Mouse (Mus musculus): ENCODE data around the gene L3mbtl1.

DNA sequence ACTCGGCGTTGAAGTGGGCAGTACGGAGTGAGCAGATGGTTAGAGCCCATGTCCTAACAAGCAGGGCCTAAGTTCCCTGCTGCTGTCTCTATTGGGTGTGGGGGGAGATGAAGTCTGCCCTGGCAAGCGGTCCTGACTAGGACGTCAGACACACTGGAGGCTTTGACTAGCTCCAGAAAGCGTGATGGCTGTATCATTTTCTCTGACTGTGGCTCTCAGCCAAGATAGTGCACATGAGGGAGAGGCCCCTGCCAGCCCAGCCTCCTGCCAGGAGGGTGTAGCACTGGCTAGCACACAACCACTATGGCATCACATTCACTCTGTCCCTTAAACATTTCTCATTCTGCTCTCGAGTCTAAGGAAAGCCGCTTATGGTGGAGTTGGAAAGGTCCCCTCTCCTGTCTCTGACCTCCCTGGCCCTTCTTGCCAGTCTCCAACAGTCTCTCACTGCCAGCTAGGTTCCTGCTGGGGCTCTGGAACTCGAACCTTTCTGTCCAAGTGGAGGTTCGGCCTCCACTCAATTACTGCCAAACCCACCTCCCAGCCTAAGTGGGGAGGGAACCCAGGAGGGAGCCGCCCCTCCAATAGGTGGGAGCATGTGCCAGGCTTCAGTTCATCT, 32.0 kb downstream of the L3mbtl1 start:
- TF ChIP-seq CTCF (IDR thresholded peaks at IDR 0.05; ENCODE audit: extremely low read depth, insufficient read length, insufficient replicate concordance, low read depth, low read length) (no peak), POLR2A (IDR thresholded peaks at IDR 0.05; ENCODE audit: low read depth, low read length) (no peak)
